Mouse (Mus musculus) small intestine, adult 2 months (tissue): ENCODE measurements around the gene Zfp715. TPM values are rescaled to one million over a fixed set of nuclear protein-coding genes. Genes with fewer than 3 reads are reported as not detected.
A peak's percentile ranks its signal among the peaks of the same experiment; 100 is the strongest.
"Not testable (repeated sequence)": the region's sequence is repeated elsewhere in the genome, so short reads cannot be mapped to it uniquely, and the experiment has no call there.

ENCODE experiments used
- H3K27ac ChIP-seq: fragments of 200-500 bp; 2 replicates; pipeline ENCODE4 v1.5.1; 2012; ENCODE audit warnings: low read depth, low read length, control low read depth, inconsistent platforms; ENCODE audit not compliant: insufficient read depth
- H3K27me3 ChIP-seq: fragments of 200-500 bp; 2 replicates; pipeline ENCODE4 v1.6.1; 2012; ENCODE audit warnings: mild to moderate bottlenecking, moderate library complexity, low read length, inconsistent platforms; ENCODE audit not compliant: control insufficient read depth, insufficient read depth
- H3K36me3 ChIP-seq: fragments of 200-500 bp; 2 replicates; pipeline ENCODE4 v1.6.1; 2012; ENCODE audit warnings: mild to moderate bottlenecking, low read length, control low read depth, inconsistent platforms; ENCODE audit not compliant: control insufficient read depth, insufficient read depth
- H3K4me1 ChIP-seq: fragments of 200-500 bp; 2 replicates; pipeline ENCODE4 v1.6.1; 2012; ENCODE audit warnings: low read length, inconsistent platforms, mixed read lengths; ENCODE audit not compliant: control insufficient read depth, insufficient read depth, insufficient read length
- H3K4me3 ChIP-seq: fragments of 200-500 bp; 2 replicates; pipeline ENCODE4 v1.5.1; 2012; ENCODE audit warnings: low read depth, mild to moderate bottlenecking, control low read depth, inconsistent platforms, low read length, moderate library complexity
- CTCF ChIP-seq: fragments of 200-500 bp; IDR thresholded peaks from 2 replicates; pipeline ENCODE4 v1.5.1; 2012; ENCODE audit warnings: low read depth, mild to moderate bottlenecking, control low read depth, inconsistent platforms, low read length, moderate library complexity, mixed read lengths; ENCODE audit not compliant: insufficient replicate concordance, insufficient read length; ENCODE audit errors: extremely low read depth
- POLR2A ChIP-seq: fragments of 200-500 bp; IDR thresholded peaks from 2 replicates; pipeline ENCODE4 v1.6.1; 2012; ENCODE audit warnings: low read depth, mild to moderate bottlenecking, control low read depth, inconsistent platforms, low read length, moderate library complexity
- WGBS: fragments of 180-500 bp; shearing (Covaris S2); methylation state at CpG from one replicate; pipeline ENCODE4 v1.1.7; 2018; 5-methylcytosine and 5-hydroxymethylcytosine counted together
- polyA plus RNA-seq: library from polyadenylated mRNA; depleted of rRNA; stranded (reverse); fragments of >200 nt; gene quantifications from 2 replicates; pipeline ENCODE4 v1.2.3, GENCODE M21; 2012

Zfp715 gene
- polyA plus RNA-seq, 1 experiment: 0.86 TPM

DNA sequence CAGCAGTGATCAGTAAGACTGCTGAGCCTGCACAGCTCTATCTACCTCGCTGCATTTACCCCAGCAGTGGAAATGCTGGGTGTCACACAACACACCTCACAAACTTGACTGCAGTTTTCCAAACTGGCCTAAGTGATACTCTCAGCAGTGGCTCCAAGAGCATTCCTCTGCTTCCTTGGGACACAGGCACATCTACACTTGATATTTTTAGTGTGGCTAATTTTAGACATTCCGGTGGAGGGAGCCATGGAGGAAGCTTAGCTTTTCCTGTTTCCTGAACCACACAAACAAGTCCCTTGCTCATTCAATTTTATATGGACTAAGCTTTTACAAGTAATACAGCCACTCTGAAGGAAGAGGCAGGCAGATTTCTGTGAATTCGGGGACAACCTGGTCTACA, 7.9 kb downstream of the Zfp715 start:
- H3K36me3 ChIP-seq: peaks cover 45% of the 10 kb centered on the region
- H3K27ac ChIP-seq: no peak overlapping the region
- H3K4me3 ChIP-seq: no peak overlapping the region
- WGBS: 78% methylated on average over 3 of the region's 3 CpGs
- H3K4me1 ChIP-seq: no peaks in the 10 kb centered on the region
- TF ChIP-seq CTCF (no peak), POLR2A (no peak)
- no peaks in the 10 kb centered on the region for H3K27me3 ChIP-seq

DNA sequence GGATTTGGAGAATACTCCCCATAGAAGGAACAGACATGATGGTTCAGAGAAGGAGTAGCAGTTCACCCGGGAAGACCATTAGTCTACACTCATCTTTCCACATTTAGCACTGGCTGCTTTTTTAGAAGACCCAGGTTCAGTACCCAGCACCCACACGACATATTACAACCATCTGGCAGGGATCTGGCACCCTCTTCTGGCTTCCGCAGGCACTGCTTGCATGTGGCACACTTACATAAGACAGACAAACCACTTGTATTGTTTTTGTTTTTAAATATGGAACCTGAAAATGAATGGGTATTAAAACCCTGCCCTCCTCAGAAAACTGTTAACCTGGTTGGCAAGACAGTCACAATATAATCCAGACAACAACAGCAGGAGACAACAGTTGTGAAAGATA, 21.6 kb downstream of the Zfp715 start:
- Histone ChIP-seq H3K4me1 (no peaks in the 10 kb centered on the region), H3K4me3 (no peak overlapping the region), H3K36me3 (peaks cover 7% of the 10 kb centered on the region; the same call in 1 of the 2 replicates), H3K27me3 (no peaks in the 10 kb centered on the region), H3K27ac (no peak overlapping the region)
- WGBS: 93% methylated on average over 3 of the region's 3 CpGs
- TF ChIP-seq POLR2A (no peak), CTCF (no peak)

DNA sequence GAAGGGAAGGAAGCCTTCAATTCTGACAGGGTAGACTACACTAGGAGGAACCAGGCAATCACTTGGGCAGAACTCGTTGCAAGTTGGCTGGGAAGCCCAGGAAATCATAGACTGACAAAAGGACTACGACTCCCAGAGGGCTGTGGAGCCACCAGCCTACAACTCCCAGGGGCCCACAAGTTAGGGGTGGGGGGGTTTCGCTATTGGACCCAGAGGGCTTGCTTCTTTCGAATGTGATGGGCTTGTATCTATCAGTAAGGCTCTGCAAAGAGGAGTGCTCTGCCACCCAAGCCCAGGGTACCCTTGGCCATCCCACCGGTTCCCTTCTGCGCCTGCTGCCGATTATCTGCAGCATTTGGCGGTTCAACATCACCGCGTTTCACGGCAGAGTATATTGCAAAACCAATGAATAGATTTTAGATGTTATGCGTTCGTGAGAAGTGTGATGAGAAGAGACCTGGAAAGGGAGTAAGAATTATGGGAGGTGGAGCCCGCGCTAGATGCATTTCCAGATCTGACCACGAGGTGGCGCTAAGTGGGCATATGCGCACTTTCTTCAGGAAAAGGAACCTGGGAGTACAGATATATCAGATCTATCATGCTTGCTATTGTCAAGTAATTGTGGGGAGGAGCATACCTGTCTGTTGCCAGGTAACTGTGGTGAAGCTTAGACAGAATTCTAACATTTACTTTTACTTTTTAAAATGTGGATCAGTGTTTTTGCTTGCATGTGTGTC, 30.1 kb downstream of the Zfp715 start:
- Histone ChIP-seq H3K27me3 (no peaks in the 10 kb centered on the region), H3K36me3 (no peaks in the 10 kb centered on the region), H3K4me3 (peak overlapping the region; percentile 36), H3K27ac (no peak overlapping the region), H3K4me1 (no peaks in the 10 kb centered on the region)
- TF ChIP-seq POLR2A (no peak), CTCF (peak; percentile 84; the same call in 1 of the 2 replicates)
- WGBS: 9% methylated on average over 18 of the region's 18 CpGs

DNA sequence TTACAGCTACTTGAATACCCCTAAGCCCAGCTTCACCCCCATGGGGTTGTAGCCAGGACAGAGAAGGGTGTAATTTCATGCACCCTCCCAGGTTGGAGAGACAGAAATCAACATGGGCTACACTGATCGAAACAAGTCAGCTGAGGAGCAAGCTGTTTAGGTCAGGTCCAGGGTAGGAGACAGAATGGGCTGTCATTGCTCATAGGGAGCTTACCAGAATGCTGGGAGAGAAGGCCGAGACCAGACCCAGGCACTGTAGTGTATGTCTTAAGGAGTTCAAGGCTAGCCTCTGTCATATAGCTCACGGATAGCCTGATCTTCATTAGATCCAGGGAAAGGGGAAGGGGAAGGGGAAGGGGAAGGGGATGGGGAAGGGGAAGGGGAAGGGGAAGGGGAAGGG, 30.6 kb downstream of the Zfp715 start:
- 76% methylated on average over 2 of the region's 3 CpGs for WGBS
- no peak overlapping the region for H3K27ac ChIP-seq
- H3K4me1 ChIP-seq: no peaks in the 10 kb centered on the region
- H3K4me3 ChIP-seq: no peak overlapping the region
- H3K36me3 ChIP-seq: no peaks in the 10 kb centered on the region
- TF ChIP-seq CTCF (no peak), POLR2A (no peak)
- H3K27me3 ChIP-seq: no peaks in the 10 kb centered on the region

DNA sequence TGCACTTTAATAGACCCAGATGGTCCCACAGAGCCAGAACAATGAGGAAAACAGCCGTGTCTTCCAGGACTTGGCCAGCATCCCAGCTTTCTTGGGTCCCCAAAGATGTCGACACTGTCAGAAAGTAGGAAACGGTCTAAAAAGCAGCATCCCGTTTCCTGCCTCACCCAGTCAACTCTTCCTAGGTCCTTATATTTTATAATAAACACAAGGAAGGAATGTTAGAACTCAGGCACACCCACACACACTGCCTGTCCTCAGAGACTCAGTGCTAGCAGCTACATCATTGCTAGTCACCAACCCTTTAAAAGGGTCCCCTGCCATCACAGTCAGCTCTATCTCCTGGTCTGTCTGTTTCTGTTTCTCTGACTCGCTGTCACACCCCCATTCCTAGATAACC, 35.7 kb downstream of the Zfp715 start:
- no peak for TF ChIP-seq CTCF
- TF ChIP-seq POLR2A: no peak
- no peak overlapping the region for H3K4me3 ChIP-seq
- 50% methylated on average over 5 of the region's 5 CpGs for WGBS
- H3K27me3 ChIP-seq: no peaks in the 10 kb centered on the region
- H3K4me1 ChIP-seq: no peaks in the 10 kb centered on the region
- no peak overlapping the region for H3K27ac ChIP-seq
- no peaks in the 10 kb centered on the region for H3K36me3 ChIP-seq

DNA sequence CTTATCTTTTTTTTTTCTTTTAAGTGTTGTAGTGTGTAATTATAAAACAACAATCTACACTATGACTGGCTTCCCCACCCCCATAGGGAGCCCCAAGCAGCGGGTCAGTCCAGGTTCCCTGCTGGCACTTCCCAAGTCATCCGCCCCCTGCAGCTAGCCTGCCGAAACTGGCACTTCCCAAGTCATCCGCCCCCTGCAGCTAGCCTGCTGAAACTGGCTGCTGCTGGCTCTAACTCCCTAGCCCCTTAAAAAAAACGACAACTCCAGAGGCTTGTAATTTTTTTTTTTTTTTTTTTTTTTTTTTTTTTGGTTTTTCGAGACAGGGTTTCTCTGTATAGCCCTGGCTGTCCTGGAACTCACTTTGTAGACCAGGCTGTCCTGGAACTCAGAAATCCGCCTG, 36.9 kb downstream of the Zfp715 start:
- not testable (repeated sequence) for H3K4me3 ChIP-seq, H3K4me1 ChIP-seq, H3K27me3 ChIP-seq, H3K27ac ChIP-seq, H3K36me3 ChIP-seq
- WGBS: 47% methylated on average over 7 of the region's 7 CpGs

DNA sequence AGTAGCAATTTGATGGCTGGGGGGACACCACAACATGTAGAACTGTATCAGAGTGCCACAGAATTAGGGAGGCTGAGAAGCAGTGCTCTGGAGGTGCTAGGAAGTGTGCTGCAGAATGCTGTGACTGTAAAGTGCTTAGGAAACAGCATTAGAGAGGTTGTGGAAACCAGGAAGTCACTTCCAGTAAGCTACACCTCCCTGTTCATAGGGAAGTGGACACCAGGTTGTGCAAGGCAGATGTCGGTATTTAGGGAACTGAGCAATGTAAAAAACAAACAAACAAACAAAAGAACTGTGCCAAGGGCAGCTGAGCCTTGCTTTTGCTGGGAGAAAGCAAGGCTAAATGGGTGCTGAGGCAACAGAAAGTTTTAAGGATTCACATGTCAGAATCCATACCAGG, 39.6 kb downstream of the Zfp715 start:
- Histone ChIP-seq H3K27ac (no peak overlapping the region), H3K36me3 (no peaks in the 10 kb centered on the region), H3K27me3 (no peaks in the 10 kb centered on the region), H3K4me3 (no peak overlapping the region), H3K4me1 (no peaks in the 10 kb centered on the region)
- TF ChIP-seq POLR2A (no peak), CTCF (no peak)
- WGBS: 32% methylated on average over 1 of the region's 1 CpGs

DNA sequence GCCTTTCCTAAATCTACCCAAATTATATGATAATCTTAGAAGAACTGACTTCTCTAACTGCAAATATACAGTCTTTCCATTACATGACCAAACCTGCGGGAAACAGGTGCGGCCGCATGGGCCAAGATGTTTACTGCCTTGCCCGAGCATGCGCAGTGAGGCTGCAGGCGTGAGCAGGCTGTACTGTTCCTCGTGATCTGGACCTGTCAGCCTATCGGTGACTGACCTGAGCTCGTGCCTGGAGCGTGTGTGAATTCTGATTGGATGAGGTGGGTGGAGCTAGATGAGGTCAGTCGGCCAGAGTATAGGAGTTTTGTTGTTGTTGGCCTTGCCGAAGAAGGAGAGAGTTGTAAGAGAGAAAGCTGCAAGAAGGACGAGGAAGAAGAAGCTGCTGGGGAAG, 45.7 kb downstream of the Zfp715 start:
- 88% methylated on average over 13 of the region's 13 CpGs for WGBS
- not testable (repeated sequence) for H3K27me3 ChIP-seq, H3K36me3 ChIP-seq, H3K4me3 ChIP-seq, H3K4me1 ChIP-seq, H3K27ac ChIP-seq
